Mouse (Mus musculus): Measurements from ENCODE around the gene Gm20388.

GRCm38 (mm10) chr8:121085561-121085960, 1174.9 kb downstream of the Gm20388 start:
- TF ChIP-seq POLR2A (IDR thresholded peaks at IDR 0.05; ENCODE audit: low read depth, low read length) (no peak), CTCF (conservative IDR thresholded peaks at IDR 0.05; ENCODE audit: insufficient read depth, insufficient read length, low read depth, low read length) (no peak)

Data from kidney, adult 2 months (tissue).